Mouse (Mus musculus) intestine, postnatal 0 days (tissue): ENCODE measurements around the gene Cyp4a12a. TPM values are rescaled to one million over a fixed set of nuclear protein-coding genes. Genes with fewer than 3 reads are reported as not detected.
"Not testable (repeated sequence)": the region's sequence is repeated elsewhere in the genome, so short reads cannot be mapped to it uniquely, and the experiment has no call there.

Experiments used
- ATAC-seq: fragments of 200-750 bp; cut with Nextera tagmentation; 2 replicates; pipeline ENCODE4 v1.8.0; 2017; ENCODE audit warnings: mild to moderate bottlenecking, moderate TSS enrichment, moderate library complexity
- H3K27ac ChIP-seq: fragments of 300-500 bp; sonication (generic); 2 replicates; pipeline ENCODE4 v1.5.1; 2014; ENCODE audit warnings: mild to moderate bottlenecking, low read depth, low read length, moderate library complexity
- H3K27me3 ChIP-seq: fragments of 300-500 bp; sonication (generic); replicated peaks from 2 replicates; pipeline ENCODE4 v1.6.1; 2014; ENCODE audit warnings: low read length, mixed read lengths; ENCODE audit not compliant: control insufficient read depth, insufficient read depth
- H3K36me3 ChIP-seq: fragments of 300-500 bp; sonication (generic); 2 replicates; pipeline ENCODE4 v1.6.1; 2014; ENCODE audit warnings: mild to moderate bottlenecking, moderate library complexity; ENCODE audit not compliant: control insufficient read depth, insufficient read depth
- H3K4me1 ChIP-seq: fragments of 300-500 bp; sonication (generic); replicated peaks from 2 replicates; pipeline ENCODE4 v1.6.1; 2014; ENCODE audit warnings: antibody characterized with exemption, low read length, mixed read lengths; ENCODE audit not compliant: control insufficient read depth, insufficient read depth
- H3K4me2 ChIP-seq: fragments of 300-500 bp; sonication (generic); replicated peaks from 2 replicates; pipeline ENCODE4 v1.6.1; 2014; ENCODE audit warnings: low read depth, mild to moderate bottlenecking, moderate library complexity
- H3K4me3 ChIP-seq: fragments of 300-500 bp; sonication (generic); 2 replicates; pipeline ENCODE4 v1.5.1; 2014; ENCODE audit warnings: low read depth, low read length
- H3K9ac ChIP-seq: fragments of 300-500 bp; sonication (generic); 2 replicates; pipeline ENCODE4 v1.6.1; 2014; ENCODE audit warnings: mild to moderate bottlenecking, low read depth, low read length
- H3K9me3 ChIP-seq: fragments of 300-500 bp; sonication (generic); 2 replicates; pipeline ENCODE4 v1.6.1; 2016; ENCODE audit warnings: mixed run types; ENCODE audit not compliant: control insufficient read depth
- CTCF ChIP-seq: sonication (generic); IDR thresholded peaks from 2 replicates; pipeline ENCODE4 v1.5.1; 2016; ENCODE audit warnings: low read depth, mild to moderate bottlenecking, control low read depth, antibody characterized with exemption, moderate library complexity
- polyA plus RNA-seq: library from polyadenylated mRNA; unstranded; fragments of >200 nt; fragmentation: Nextera tagmentation; extraction: Ambion mirVana; gene quantifications from 2 replicates; pipeline ENCODE4 v1.2.1, GENCODE M21; 2015

The Cyp4a12a gene
- polyA plus RNA-seq, 1 experiment from 2014 or later = 0.52 TPM

- H3K4me3 ChIP-seq, H3K9ac ChIP-seq, H3K27me3 ChIP-seq, H3K36me3 ChIP-seq, H3K4me1 ChIP-seq, ATAC-seq, H3K27ac ChIP-seq, H3K4me2 ChIP-seq, H3K9me3 ChIP-seq: not testable (repeated sequence)
- TF ChIP-seq CTCF = peak; percentile 54
These were observed 69.2 kb downstream of the Cyp4a12a start for GRCm38 (mm10) chr4:115368067-115368466.

Other genes with a start within 250 kb of the Cyp4a12a start
- gene Tal1, start 242.6 kb upstream of the Cyp4a12a start, polyA plus RNA-seq = 0.22 and 0.27 TPM in 2 replicates
- gene Pdzk1ip1, start 210.3 kb upstream of the Cyp4a12a start, polyA plus RNA-seq = 358 and 402 TPM in 2 replicates
- 0.21 TPM in 2 replicates for gene Cyp4x1, start 164.8 kb upstream of the Cyp4a12a start, polyA plus RNA-seq
- not detected in 2 replicates for gene Cyp4a29, start 57.0 kb upstream of the Cyp4a12a start, polyA plus RNA-seq
- 0.07 and 0.20 TPM in 2 replicates for gene Cyp4a12b, start 112.6 kb downstream of the Cyp4a12a start, polyA plus RNA-seq
- gene Cyp4a30b, start 153.6 kb downstream of the Cyp4a12a start, polyA plus RNA-seq = not detected in 2 replicates
- gene Cyp4a14, start 197.1 kb downstream of the Cyp4a12a start, polyA plus RNA-seq = 0.09 TPM in 1 of 2 replicates, not detected in the other
- gene Cyp4a10, start 219.2 kb downstream of the Cyp4a12a start, polyA plus RNA-seq = 3.5 and 3.6 TPM in 2 replicates